Mouse (Mus musculus) mature B cell (primary cell): ENCODE results near the gene Apold1.

Experiments used
- in situ Hi-C: fragments of 300-500 bp; cut with MboI; formaldehyde crosslinking; loops from 2 replicates; pipeline ENCODE4 v1.14.3; 2019

The Apold1 gene

DNA sequence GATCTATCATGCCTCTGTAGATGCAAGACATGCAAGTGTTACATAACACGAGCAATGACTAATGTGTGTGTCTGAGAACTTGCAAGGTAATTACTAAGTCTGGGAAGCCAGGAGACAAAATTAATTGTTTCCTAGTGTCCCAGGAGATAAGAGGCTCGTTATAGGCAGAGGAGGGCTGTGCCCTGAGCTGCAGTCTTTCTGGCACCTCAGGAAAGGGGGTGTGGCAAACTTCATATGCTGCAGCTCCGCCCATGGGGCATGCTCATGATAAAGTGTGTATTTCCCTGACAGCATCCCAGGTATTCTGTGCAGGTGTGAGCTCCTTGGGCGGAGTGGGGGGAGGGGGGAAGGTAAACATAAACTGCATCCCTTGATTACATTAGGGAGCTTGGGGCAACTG lies 9.4 kb upstream of the Apold1 start:
- in situ Hi-C loops = no loop called here

DNA sequence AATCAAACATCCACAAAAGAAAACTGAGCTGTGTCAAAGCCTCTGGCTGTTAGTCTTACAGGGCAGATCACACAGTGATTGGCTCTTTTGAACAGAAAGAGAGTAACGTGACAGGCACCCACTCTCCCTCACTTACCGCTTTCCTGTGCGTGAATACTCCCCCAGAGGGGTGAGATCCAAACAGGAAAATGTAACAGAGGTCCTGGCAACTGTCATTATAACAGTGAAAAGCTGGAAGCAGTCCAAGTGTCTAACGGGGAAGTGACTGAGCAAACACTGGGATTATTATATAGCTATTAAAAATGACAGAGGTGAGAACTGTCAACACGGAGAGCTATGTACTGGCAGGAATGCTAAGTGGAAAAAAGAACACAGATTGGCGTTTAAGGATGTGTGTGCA lies 4.9 kb upstream of the Apold1 start:
- in situ Hi-C loops = no loop called here

DNA sequence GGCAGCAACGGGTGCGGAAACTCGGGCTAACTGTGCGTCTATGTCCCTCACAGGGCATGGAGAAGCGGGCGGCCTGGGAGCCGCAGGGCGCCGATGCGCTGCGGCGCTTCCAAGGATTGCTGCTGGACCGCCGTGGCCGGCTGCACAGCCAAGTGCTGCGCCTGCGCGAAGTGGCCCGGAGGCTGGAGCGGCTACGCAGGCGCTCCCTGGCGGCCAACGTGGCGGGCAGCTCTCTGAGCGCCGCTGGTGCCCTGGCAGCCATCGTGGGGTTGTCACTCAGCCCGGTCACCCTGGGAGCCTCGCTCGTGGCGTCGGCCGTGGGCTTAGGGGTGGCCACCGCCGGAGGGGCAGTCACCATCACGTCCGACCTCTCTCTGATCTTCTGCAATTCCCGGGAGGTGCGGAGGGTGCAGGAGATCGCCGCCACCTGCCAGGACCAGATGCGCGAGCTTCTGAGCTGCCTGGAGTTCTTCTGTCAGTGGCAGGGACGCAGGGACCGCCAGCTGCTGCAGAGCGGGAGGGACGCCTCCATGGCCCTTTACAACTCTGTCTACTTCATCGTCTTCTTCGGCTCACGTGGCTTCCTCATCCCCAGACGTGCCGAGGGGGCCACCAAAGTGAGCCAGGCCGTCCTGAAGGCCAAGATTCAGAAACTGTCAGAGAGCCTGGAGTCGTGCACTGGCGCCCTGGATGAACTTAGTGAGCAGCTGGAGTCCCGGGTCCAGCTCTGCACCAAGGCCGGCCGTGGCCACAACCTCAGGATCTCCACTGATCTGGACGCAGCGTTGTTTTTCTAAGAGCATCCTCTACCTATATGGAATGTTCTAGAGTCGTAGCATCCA lies 2.2 kb downstream of the Apold1 start:
- in situ Hi-C loops = no loop called here

DNA sequence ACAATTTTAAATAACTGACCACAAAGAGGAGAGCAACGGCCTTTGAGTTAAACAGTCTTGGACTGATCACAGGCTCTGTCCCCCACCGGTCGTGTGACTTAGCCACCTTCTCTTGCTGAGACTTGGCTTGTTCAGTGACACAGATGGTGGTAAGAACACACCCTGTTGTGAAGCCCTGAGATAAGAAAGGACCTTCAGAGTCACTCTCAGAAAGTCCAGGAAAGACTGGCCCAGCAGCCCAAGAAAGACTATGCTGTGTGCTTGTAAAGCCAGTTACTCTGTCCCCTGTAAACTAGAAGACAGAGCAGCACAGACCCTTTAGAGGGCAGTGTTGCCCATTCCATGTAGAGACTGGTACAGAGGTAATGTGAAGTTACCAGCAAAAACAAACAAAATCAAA lies 3.2 kb downstream of the Apold1 start:
- in situ Hi-C loops = no loop called here

DNA sequence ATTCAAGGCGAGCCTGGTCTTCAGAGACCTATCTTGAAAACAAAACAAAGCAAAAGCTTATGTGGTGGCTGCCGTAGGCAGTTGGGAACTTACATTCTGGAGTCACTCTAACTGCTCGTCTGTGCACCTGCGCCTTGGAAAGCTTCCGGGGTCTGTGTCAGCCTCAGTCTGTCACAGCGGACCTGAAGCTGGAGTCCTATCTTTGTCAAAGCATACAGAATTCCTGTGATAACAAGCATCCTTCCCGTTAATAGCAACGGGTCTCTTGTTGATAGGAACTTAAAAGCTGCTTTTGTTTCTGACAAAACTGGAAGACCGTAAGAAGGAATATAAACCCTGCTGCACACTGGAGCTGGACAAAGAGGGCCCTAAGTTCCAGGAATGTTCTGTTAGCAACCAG lies 6.9 kb downstream of the Apold1 start:
- in situ Hi-C loops = no loop called here

DNA sequence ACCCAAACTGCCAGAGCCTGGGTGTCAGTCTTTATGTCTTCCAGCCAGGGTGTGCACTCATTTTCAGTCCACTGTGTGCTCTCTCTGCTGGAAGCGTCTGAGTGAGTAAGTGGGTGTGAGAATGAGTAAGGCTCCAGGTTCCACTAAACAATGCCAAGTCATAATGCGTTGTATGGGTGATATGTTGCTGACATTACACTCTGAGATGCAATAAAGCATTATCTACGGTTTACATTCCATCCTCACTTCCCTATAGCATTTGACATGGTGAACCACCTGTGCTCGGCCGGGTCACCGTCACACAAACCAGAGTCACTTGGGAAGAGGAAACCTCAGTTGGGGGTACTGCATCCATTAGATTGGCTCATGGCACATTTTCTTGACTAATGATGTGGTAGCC lies 9.2 kb downstream of the Apold1 start:
- in situ Hi-C loops = no loop called here

DNA sequence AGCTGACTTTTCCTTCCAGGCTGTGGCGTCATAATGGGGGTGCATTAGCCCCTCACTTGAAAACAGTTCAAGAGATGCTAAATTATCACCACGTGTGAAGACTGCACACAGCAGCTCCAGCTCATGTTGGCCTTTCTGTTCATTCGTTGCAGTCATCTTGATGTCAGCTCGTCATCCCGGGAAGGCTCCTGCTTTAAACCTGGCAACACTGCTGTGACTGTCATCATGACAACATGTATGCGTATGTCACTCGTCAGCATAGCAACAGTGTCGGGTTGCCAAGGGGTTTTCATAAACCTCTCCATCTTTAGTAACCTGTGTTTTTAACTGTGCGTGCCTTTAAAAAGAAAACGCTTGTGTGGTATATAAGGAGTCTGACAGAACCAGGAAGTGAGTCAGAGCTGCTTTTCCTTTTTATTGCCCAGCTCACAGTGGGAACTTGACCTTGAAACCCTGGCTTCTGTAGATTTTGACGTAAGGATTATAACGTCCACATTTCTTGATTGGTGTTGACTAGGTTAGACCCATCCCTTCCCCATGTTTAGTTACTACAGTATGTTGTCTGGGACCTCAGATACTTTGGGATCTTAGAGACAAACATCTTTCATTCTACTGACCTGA lies 12.6 kb downstream of the Apold1 start:
- in situ Hi-C loops = no loop called here

DNA sequence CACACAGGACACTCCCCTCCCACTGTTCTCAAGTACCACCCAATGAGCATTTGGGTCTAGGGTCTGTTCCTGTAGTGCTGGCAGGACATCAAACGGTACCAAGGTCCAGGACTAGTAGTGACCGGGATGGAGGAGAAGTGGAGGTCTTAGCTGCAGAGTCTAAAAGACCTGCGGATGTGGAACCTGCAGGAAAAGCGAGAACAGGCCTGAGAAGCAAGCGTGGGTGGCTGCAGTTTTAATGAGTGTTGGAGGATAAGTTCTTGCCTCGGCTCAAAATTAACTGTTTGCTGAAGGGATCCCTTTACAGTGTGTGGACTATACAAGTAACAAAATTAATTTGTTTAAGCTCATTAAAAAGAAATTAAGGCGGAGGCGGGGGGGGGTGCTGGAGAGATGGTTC lies 13.5 kb downstream of the Apold1 start:
- in situ Hi-C loops = no loop called here

DNA sequence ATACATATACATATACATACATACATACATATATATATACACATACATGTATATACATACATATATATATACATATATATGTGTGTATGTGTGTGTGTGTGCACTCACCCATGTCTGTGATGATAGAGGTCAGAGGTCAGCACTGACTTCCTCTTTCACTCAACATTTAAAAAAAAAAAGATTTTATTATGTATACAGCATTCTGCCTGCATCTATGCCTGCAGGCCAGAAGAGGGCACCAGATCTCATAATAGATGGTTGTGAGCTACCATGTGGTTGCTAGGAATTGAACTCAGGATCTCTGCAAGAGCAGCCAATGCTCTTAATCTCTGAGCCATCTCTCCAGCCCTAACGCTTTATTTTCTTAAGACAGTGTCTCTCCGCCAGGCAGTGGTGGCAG lies 15.4 kb downstream of the Apold1 start:
- in situ Hi-C loops = no loop called here

DNA sequence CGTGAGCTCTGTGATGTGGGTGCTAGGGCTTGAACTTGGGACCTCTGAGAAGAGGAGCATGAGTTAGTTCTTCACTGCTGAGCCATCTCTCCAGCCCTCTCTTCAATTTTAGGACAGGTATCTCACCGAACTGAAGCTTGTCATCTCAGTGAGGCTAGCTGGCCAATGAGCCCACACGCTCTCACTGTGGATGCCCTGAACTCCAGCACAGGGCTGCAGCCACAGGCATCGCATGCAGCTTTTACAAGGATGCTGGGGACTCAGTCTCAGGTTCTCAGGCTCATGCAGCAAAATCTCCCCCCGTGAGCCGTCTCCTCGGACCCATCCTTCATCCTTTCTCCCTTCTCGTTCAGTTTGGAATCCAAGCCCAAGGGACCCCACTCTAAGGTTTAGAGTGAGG lies 16.6 kb downstream of the Apold1 start:
- in situ Hi-C loops = no loop called here

DNA sequence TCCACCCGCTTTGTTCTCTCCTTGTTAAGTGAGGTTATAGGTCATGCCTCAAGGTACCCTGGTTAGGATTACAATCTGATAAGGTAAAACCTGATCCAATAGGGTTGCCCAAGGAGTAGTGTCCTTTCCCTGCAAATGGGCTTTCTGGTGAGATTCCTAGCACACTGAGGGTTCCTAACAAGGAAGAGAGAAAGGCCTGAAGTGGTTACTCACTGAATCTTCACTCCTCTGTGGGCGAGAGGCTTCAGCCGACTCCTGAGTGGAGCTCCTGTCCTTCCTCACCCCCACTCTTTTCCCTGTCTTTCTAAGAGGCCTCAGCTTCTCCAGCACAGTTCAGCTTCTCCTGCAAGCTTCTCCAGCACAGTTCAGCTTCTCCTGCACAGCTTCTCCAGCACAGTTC lies 17.3 kb downstream of the Apold1 start:
- in situ Hi-C loops = no loop called here

DNA sequence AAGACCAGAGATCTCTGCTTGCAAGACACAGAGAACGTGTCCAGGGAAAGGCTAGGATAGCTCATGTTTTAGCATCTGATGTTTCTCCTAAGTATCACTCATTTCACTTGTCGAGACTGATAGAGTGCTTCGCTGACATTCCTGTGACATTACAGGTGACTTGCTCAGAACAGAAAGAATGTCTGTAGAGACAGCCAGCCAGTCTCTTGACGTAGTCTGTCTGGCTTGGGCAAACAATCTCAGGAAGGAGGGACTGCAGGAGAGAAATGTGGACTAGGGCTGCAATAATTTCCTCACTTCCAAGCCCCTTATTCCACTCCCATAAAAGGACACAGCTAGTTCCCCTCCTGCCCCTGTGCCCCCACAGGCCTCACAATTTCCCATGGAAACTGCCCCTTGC lies 18.8 kb downstream of the Apold1 start:
- in situ Hi-C loops = no loop called here

DNA sequence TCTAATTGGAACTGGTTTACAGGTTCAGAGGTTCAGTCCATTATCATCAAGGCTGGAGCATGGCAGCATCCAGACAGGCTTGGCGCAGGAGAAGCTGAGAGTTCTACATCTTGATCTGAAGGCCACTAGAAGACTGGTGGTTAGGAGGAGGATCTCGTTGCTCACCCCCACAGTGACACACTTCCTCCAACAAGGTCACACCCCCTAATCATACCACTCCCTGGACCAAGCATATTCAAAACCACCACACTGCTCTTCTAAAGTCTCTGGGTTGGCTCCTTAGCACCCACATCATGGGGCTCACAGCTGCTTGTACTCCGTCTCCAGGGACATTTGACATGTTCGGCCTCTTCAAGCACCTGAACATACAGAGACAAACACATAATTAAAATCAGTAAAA lies 20.5 kb downstream of the Apold1 start:
- in situ Hi-C loops = no loop called here

DNA sequence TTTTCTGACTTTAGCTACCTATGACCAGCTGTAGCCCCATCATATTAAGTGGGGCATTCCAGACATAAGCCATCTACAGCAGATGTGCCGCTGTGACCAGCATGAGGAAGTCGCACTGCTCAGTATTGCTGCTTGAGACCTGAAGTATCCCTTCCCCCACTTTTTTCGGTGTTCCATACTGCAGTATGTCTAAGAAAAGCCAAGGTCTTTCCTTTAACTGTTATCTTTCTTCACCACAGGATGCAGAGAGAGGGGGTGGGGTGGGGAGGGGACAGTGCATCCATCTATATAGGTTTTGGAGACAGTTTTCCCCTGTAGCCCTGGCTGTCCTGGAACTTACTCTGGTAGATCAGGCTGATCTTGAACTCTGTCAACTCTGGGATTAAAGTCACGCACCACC lies 24.9 kb downstream of the Apold1 start:
- in situ Hi-C loops = no loop called here

DNA sequence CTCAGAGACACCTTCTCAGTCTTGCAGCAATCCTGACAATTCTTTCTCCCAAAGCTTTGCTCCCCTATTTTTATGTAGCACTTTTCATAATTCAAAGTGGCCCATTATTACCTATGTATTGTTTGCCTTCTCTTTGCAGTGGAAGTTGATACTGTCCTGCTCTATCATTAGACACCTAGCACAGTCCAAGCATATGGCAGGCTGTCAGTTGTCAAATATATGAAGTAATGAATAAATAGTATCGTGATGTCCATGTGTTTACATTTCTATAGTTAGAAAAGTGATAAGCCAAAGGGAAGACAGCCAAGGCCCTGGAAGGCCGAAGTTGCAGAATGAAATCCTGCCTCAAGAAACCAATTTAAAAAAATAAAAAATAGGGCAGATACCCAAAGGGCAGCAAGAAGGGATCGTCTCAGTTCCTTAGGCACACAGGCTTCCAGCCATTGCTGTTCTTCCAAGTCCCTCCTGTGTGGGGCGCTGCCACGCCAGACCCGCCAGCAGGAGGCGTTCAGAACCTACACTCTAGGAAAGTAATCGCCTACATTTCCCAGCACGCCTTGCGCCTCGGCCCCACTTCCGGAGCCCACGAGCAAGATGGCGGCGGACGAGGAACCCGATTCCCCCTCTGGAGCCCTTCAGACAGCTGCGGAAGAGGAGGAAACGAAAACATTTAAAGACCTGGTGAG lies 29.7 kb downstream of the Apold1 start, which contains the start of gene Ddx47:
TSS of gene Ddx47 (plus strand) at position 565 of the 686 bp plus-strand sequence.
- in situ Hi-C loops = no loop called here

DNA sequence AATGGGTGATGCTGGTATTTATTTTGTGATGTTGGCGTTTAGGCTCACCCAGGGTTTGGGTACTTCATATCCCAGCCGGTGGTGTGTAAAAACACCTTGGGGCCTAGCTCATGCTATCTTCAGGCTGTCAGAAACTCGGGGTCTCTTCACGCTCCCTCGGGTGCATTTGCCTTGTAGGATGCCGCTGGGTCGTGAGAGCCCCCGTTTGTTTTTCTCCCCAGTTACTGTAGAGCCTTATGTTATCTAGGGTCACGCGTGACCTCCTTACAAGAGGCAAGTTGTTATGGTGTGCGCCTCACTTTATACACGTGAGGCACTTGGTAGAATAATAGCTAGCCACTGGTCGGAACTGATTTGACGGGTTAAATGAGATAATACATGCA lies 30.2 kb downstream of the Apold1 start:
- in situ Hi-C loops = no loop called here

DNA sequence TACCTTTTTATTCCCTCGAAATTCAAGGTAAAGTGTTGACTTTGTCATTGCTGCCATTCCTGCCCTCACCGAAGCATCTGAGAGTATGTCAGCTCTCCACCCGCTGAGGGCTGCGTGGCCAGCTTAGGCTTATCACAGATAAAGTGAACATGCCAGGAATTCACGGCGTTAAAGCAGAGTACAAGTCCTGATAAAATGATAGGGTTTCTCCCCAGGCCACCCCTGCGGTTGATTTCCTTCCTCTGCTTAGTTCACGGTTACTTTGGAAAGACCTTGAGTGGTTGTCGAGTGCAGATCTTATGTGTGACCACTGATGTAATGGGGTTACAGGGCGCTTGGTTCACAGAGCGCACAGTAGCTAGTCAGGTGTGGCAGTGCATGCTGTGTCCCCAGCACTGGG lies 35.7 kb downstream of the Apold1 start:
- in situ Hi-C loops = no loop called here

DNA sequence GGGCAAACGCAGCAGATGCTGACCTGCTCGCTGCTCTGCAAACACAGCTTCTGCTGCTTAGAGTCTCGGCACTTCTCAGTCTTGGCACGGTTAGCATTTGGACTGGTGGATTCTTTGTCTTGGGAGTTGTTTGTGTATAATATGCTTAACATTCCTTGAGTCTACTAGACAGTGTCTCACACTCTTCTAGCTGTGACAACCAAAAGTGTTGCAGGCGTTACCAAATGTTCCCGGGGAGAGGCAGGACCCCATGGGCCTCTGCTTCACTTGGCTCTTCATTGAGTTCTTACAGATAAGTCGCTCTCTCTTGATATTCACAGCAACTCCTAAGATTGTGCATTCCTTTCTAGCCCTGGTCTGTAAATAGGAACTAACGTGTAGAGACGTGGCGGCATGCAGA lies 38.0 kb downstream of the Apold1 start:
- in situ Hi-C loops = no loop called here

DNA sequence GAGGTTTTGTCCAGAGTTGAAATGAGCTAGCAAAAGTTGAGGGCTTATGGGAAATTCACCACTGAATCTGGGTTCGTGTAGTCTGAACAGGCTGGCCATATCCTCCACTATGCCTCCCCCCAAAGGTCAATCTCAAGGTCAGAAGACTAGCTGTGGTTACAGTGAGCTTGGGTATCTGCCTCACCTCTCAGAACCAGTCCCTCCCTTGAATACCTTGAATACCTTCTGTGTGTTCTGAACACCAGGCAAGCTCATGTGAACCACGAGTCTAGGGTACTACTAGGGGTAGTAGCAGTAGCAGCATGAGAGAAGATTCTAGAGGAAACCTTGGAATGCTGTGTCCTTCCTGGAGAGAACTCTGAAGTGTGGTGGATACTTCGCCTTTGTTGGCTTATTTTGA lies 40.1 kb downstream of the Apold1 start:
- in situ Hi-C loops = no loop called here

DNA sequence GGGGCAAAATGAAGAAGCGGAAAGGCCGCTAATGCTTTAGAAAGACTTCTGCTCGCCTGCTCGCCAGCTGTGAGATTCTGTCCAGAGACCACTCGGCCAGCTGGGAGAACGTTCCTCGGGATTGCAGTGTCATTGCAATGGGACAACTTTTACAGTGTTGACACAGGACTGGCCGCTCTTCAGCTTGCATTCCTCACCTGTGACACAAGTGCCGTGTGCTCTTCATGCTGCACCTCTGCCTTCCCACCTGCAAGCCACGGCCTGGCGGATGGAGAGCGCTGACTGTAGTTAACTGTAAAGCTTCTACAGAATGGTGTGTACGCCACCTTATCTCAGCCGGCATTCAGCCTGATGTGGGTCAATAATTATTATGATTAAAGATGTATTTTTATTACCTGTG lies 41.9 kb downstream of the Apold1 start:
- in situ Hi-C loops = no loop called here

DNA sequence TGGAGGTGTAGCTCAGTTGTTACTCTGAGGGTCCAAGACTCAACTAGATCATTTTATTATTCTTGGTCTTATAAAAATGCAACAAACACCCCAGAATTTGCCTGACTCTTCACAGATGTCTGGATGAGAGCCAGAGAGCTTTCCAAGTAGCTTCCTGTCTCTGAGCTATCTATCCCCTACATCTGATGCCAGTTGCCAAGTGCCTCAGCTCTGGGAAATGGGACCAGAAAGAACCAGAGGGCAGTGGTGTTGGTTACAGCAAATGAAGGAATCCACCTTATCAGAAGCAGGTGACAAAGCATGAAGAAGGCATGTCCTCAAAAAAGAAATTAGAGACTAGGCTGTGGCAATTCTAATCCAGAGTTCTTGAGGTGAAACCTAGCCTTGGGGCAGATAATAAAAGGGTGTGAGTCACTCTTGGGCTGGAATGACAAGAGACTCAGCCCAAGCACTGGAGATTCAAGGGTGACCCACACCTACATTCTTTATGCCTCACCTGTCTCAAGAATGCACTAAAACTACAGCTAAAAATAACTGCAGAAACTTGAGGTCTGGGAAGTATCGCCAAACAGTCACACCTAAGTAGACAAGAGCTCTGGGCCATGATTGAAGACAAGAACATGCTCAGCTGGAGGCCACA lies 43.4 kb downstream of the Apold1 start:
- in situ Hi-C loops = no loop called here

DNA sequence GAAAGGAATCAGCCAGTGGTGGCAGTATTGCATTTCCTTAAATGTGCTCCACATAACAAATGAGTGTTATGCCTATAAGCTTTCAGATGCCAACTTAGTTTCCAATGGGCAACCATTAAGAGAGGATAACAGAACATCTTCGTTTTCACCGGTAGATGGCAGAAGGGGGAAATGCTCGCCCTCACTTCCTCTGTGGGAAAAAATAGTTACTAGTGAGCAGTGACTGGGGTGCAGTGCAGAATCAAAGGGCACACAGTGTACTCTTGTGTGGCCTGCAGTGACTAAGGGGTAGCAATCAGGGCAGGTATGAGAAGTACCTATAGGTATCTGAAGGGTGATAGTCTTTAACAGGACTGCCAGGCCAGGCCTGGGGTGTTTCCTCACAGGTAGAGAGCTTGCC lies 44.7 kb downstream of the Apold1 start:
- in situ Hi-C loops = no loop called here

DNA sequence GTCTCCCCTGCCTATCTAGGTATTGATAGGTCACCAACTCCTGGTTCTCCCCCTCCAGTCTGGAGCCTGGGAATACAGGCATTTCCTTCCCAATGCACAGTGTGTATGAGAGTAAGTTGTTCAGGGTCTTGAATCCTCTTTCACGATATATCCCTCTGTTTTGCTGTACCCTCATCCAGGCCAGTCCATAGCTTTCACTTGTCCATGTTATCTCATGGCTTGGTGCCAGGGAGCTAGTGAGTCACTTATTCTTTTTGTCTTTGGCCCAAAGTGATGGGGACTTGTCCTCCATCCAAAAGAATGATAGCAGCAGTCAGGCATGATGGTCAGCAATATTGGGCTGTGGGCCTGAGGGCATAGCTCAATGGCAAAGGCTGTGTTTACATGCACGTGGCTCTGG lies 45.2 kb downstream of the Apold1 start:
- in situ Hi-C loops = no loop called here
